Mouse (Mus musculus) liver, adult 10 weeks (tissue): ENCODE data around the gene Id2. TPM values are rescaled to one million over a fixed set of nuclear protein-coding genes. Genes with fewer than 3 reads are reported as not detected.

Experiments used
- polyA plus RNA-seq: library from polyadenylated mRNA; stranded (reverse); fragments of 350-450 nt; fragmentation: Illumina TruSeq; extraction: RNeasy Lipid Tissue Mini Kit (QIAGEN cat#74804); gene quantifications from one replicate; pipeline ENCODE4 v1.2.3, GENCODE M21; 2014; ENCODE audit warnings: low read depth, low replicate concordance

The Id2 gene
- 445 TPM for polyA plus RNA-seq

GRCm38 (mm10) chr12:25097052-25097209, at the start of gene Id2:
Gene Id2, minus strand, starts transcription at chr12:25097140.

Other genes starting within 250 kb of the Id2 start
- 20.4 TPM for gene Kidins220, start 122.2 kb downstream of the Id2 start, polyA plus RNA-seq